Mouse (Mus musculus): ENCODE data around the gene Hes6. TPM values are rescaled to one million over a fixed set of nuclear protein-coding genes. Genes with fewer than 3 reads are reported as not detected.
A peak's percentile ranks its signal among the peaks of the same experiment; 100 is the strongest.

Gene Hes6
- polyA plus RNA-seq, 1 experiment = 28.2 TPM

DNA sequence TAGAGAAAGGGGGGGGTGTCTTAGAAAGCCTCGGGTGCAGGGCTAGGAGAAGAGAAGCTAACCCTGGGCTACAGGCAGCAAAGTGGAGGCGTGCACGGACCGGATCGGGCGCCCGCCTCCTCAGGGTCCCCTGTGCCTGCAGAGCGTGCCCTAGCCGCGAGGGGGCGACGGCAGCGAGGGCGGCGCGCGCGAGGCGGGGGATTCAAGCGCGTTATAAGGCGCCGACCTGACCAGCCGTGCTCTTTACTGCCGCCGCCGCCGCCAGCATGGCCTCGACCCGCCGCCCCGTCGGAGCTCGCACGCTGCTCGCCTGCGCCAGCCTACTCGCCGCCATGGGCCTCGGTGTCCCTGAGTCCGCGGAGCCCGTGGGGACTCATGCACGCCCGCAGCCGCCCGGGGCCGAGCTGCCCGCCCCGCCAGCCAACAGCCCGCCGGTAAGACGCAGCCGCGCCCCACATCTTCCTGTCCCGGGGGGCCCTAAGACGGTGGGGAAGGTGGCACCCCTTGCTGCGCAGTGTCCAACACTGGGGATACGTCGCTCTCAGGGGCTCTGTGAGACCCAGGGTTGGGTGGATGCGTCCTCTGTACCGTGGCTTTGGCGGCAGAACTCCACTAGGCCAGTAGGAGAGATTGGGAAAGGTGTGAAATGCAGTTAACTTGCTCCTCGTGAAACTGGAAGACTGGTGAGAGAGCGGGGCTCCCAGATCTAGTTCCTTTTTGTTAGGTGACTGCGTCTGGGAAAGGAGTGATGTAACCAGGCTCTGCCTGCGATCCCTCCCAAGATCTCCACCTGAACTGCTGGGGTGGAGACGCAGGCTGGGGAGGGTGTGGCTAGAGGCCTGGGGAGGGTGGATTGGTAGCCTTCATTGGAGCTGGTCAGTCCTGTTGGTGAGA, 47.4 kb downstream of the Hes6 start, which contains the start of gene Erfe:
Gene Erfe (plus strand): TSS at position 216 of the 894 bp plus-strand sequence.
- Histone ChIP-seq H3K27me3 (ENCODE audit: control insufficient read depth, insufficient read depth, low read length) (no peaks in the 10 kb centered on the region; the same call in 1 of the 2 replicates), H3K4me3 (replicated peaks; ENCODE audit: insufficient read depth, low read depth, low read length) (no peak within 1 kb of the TSS), H3K4me1 (ENCODE audit: control insufficient read depth, insufficient read depth, low read length) (no peaks in the 10 kb centered on the region), H3K27ac (ENCODE audit: insufficient read depth, low read length) (no peak within 1 kb of the TSS)
- TF ChIP-seq POLR2A (IDR thresholded peaks at IDR 0.05; ENCODE audit: borderline replicate concordance, insufficient read depth, low read length) (no peak), CTCF (IDR thresholded peaks at IDR 0.05; ENCODE audit: borderline replicate concordance, insufficient read depth, low read depth, low read length) (0 out of 2 replicates have a peak, but pooled peaks have one; percentile 25)
- 3% methylated on average over 68 of the region's 68 CpGs for WGBS
- peak in 1 of 2 experiments; percentile 21 for DNase-seq

DNA sequence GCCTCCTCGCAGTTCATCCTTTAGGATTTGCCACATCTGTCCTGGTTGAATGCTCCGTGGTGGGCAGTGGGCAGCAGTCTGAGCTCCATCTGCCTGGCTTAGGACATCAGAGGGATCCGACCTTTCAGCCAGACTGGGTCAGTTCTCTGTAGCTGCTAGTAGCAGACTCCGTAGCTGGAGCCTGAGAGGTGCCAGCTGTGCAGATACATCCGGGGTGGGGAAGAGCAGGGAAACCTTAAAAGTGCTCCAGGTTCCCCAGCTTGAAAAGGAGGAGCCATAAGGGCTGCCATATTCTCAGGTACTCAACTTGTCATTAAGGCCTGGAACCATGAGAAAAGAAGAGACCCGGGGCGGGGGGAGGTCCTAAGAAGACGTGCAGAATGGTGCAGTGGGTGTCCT, 48.0 kb downstream of the Hes6 start:
- Histone ChIP-seq H3K27ac (ENCODE audit: insufficient read depth, low read length) (no peak overlapping the region), H3K27me3 (ENCODE audit: control insufficient read depth, insufficient read depth, low read length) (no peaks in the 10 kb centered on the region; the same call in 1 of the 2 replicates), H3K4me3 (replicated peaks; ENCODE audit: insufficient read depth, low read depth, low read length) (no peak overlapping the region), H3K4me1 (ENCODE audit: control insufficient read depth, insufficient read depth, low read length) (no peaks in the 10 kb centered on the region)
- no peak for DNase-seq
- WGBS = 34% methylated on average over 8 of the region's 8 CpGs
- TF ChIP-seq CTCF (IDR thresholded peaks at IDR 0.05; ENCODE audit: borderline replicate concordance, insufficient read depth, low read depth, low read length) (no peak), POLR2A (IDR thresholded peaks at IDR 0.05; ENCODE audit: borderline replicate concordance, insufficient read depth, low read length) (no peak)

DNA sequence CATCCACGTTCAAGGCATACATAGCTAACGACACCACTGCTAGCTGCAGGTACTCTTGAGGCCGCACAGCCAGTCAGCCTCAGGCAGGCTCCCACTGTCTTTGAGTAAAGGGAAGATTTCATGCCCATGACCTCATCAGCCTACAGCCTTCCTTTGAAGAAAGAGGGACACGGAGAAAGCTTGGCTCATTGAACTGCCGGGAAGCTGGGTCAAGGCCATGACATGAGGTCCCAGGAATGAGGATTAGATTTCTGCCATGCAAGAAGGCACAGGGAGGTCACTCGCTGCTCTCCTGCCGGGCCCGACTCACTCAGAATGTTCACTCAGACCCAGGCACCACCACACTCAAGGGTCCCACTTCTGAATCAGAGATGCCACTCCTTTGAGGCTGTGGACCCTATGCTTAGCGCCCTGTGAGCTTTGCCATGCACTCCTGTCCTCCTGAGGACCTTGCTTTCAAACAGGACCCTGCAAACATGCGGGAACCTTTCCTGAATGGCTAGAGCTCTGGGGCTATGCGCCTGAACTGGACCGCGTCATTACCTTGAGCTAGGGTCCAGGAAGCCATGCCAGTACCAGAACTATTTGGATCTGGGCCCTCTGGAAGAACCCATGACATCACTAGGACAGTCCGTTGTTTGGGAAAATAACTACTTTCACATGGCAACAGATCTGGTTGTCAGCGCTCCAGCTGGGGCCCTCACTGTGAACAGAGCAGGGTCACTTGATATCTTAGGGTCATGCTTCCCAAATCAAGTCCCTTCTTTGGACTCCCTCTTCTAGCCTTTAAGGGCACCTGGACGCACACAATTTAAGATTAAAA, 48.8 kb downstream of the Hes6 start:
- H3K27me3 ChIP-seq (ENCODE audit: control insufficient read depth, insufficient read depth, low read length) = no peaks in the 10 kb centered on the region; the same call in 1 of the 2 replicates
- WGBS = 94% methylated on average over 16 of the region's 16 CpGs
- no peaks in the 10 kb centered on the region for H3K4me1 ChIP-seq (ENCODE audit: control insufficient read depth, insufficient read depth, low read length)
- no peak overlapping the region for H3K4me3 ChIP-seq (replicated peaks; ENCODE audit: insufficient read depth, low read depth, low read length)
- no peak for DNase-seq
- TF ChIP-seq POLR2A (IDR thresholded peaks at IDR 0.05; ENCODE audit: borderline replicate concordance, insufficient read depth, low read length) (no peak), CTCF (IDR thresholded peaks at IDR 0.05; ENCODE audit: borderline replicate concordance, insufficient read depth, low read depth, low read length) (no peak)
- no peak overlapping the region for H3K27ac ChIP-seq (ENCODE audit: insufficient read depth, low read length)

DNA sequence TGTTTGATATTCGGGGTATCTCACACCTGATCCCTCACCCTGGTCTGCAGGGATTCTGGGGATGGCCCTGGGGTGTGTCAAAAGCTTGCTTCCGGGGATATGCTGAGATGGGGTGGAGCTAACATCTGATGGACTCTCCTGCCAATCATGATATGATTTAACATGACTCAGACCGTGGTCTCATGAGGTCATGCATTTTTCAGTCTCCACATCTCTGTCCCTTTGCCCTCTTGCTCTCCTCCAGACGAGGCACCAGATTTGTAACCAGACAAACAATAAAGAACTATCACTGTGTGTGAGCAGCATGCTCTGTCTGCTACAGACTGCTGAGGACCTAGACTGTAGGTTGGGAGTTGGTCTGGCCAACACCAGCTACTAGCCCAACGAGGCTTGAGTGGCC, 51.7 kb downstream of the Hes6 start:
- no peak for DNase-seq
- no peak overlapping the region for H3K4me3 ChIP-seq (replicated peaks; ENCODE audit: insufficient read depth, low read depth, low read length)
- H3K27ac ChIP-seq (ENCODE audit: insufficient read depth, low read length) = no peak overlapping the region
- H3K4me1 ChIP-seq (ENCODE audit: control insufficient read depth, insufficient read depth, low read length) = no peaks in the 10 kb centered on the region
- WGBS = 73% methylated on average over 5 of the region's 5 CpGs
- TF ChIP-seq CTCF (IDR thresholded peaks at IDR 0.05; ENCODE audit: borderline replicate concordance, insufficient read depth, low read depth, low read length) (no peak), POLR2A (IDR thresholded peaks at IDR 0.05; ENCODE audit: borderline replicate concordance, insufficient read depth, low read length) (no peak)
- H3K27me3 ChIP-seq (ENCODE audit: control insufficient read depth, insufficient read depth, low read length) = no peaks in the 10 kb centered on the region; the same call in 1 of the 2 replicates

Other genes starting within 250 kb of the Hes6 start
- gene Ramp1, start 234.2 kb downstream of the Hes6 start, polyA plus RNA-seq (2012; rRNA removed) = 46.3 and 50.7 TPM in 2 replicates
- 70.7 and 72.3 TPM in 2 replicates for gene Ube2f, start 163.7 kb downstream of the Hes6 start, polyA plus RNA-seq (2012; rRNA removed)
- gene Scly, start 115.7 kb downstream of the Hes6 start, polyA plus RNA-seq (2012; rRNA removed) = 28.7 and 29.9 TPM in 2 replicates
- gene Espnl, start 92.0 kb downstream of the Hes6 start, polyA plus RNA-seq (2012; rRNA removed) = 0.03 and 0.05 TPM in 2 replicates
- 0.13 and 0.14 TPM in 2 replicates for gene Klhl30, start 63.0 kb downstream of the Hes6 start, polyA plus RNA-seq (2012; rRNA removed)
- 0.11 TPM in 1 of 2 replicates, not detected in the other for gene Erfe, start 47.6 kb downstream of the Hes6 start, polyA plus RNA-seq (2012; rRNA removed)
- 101 and 103 TPM in 2 replicates for gene Ilkap, start 15.2 kb downstream of the Hes6 start, polyA plus RNA-seq (2012; rRNA removed)
- 15.4 and 18.1 TPM in 2 replicates for gene Per2, start 45.3 kb upstream of the Hes6 start, polyA plus RNA-seq (2012; rRNA removed)
- 17.6 and 20.0 TPM in 2 replicates for gene Traf3ip1, start 80.6 kb upstream of the Hes6 start, polyA plus RNA-seq (2012; rRNA removed)
- gene Asb1, start 126.5 kb upstream of the Hes6 start, polyA plus RNA-seq (2012; rRNA removed) = 17.2 and 20.1 TPM in 2 replicates

Measured in cerebellum, adult 2 months (tissue).